Mouse (Mus musculus): ENCODE measurements at regions not wholly inside any gene's neighbourhood (a gene's known extent, or its start where the extent isn't known, plus 50 kb on each side); places are given as distances from the start of the nearest gene placed in this dataset.

GRCm38 (mm10) chr2:169524429-169524828 is 63.1 kb downstream of the Gm11011 start:
- DNase-seq (ENCODE audit: low spot score in 2 of 2): peak in 1 of 2 experiments; percentile 21

- no peak for DNase-seq (ENCODE audit: low spot score in 2 of 2)
Observed at GRCm38 (mm10) chr2:169519941-169520340, 67.6 kb downstream of the Gm11011 start.

GRCm38 (mm10) chr2:169515350-169515749 is 72.2 kb downstream of the Gm11011 start:
- no peak for DNase-seq (ENCODE audit: low spot score in 2 of 2)

GRCm38 (mm10) chr2:169510741-169511140 is 76.8 kb downstream of the Gm11011 start:
- DNase-seq (ENCODE audit: low spot score in 2 of 2): no peak

- DNase-seq (ENCODE audit: low spot score in 2 of 2): no peak
Observed at GRCm38 (mm10) chr2:169509406-169509805, 78.1 kb downstream of the Gm11011 start.

GRCm38 (mm10) chr2:169504416-169505057 is 83.0 kb downstream of the Gm11011 start:
- DNase-seq (ENCODE audit: low spot score in 2 of 2): no peak

GRCm38 (mm10) chr2:169503598-169503958 is 84.0 kb downstream of the Gm11011 start:
- DNase-seq (ENCODE audit: low spot score in 2 of 2): no peak

GRCm38 (mm10) chr2:169502717-169503597 is 84.6 kb downstream of the Gm11011 start:
- DNase-seq (ENCODE audit: low spot score in 2 of 2): no peak

- no peak for DNase-seq (ENCODE audit: low spot score in 2 of 2)
Observed at GRCm38 (mm10) chr2:169501736-169502340, 85.7 kb downstream of the Gm11011 start.

- DNase-seq (ENCODE audit: low spot score in 2 of 2): no peak
Observed at GRCm38 (mm10) chr2:169495368-169495767, 92.2 kb downstream of the Gm11011 start.

- no peak for DNase-seq (ENCODE audit: low spot score in 2 of 2)
Observed at GRCm38 (mm10) chr2:169494503-169495311, 92.8 kb downstream of the Gm11011 start.

- DNase-seq (ENCODE audit: low spot score in 2 of 2): no peak
Observed at GRCm38 (mm10) chr2:169493609-169494275, 93.8 kb downstream of the Gm11011 start.

- no peak for DNase-seq (ENCODE audit: low spot score in 2 of 2)
Observed at GRCm38 (mm10) chr2:169483934-169484333, 103.6 kb downstream of the Gm11011 start.

GRCm38 (mm10) chr2:169481731-169482465 is 105.6 kb downstream of the Gm11011 start:
- DNase-seq (ENCODE audit: low spot score in 2 of 2): no peak

GRCm38 (mm10) chr2:169474418-169475112 is 113.0 kb downstream of the Gm11011 start:
- DNase-seq (ENCODE audit: low spot score in 2 of 2): no peak

GRCm38 (mm10) chr2:169469538-169469937 is 118.0 kb downstream of the Gm11011 start:
- no peak for DNase-seq (ENCODE audit: low spot score in 2 of 2)

GRCm38 (mm10) chr2:169467621-169468020 is 119.9 kb downstream of the Gm11011 start:
- DNase-seq (ENCODE audit: low spot score in 2 of 2): no peak

GRCm38 (mm10) chr2:169464106-169464505 is 123.4 kb downstream of the Gm11011 start:
- no peak for DNase-seq (ENCODE audit: low spot score in 2 of 2)

GRCm38 (mm10) chr2:169461491-169462039 is 126.0 kb downstream of the Gm11011 start:
- no peak for DNase-seq (ENCODE audit: low spot score in 2 of 2)
